Mouse (Mus musculus) cortical plate, adult 2 months (tissue): ENCODE measurements around the gene Fstl4.

Experiments
- CTCF ChIP-seq: fragments of 200-500 bp; IDR thresholded peaks from 2 replicates; pipeline ENCODE4 v1.5.1; 2011; ENCODE audit warnings: mild to moderate bottlenecking, control low read depth, low read length; ENCODE audit not compliant: insufficient read depth; ENCODE audit errors: extremely low read depth
- POLR2A ChIP-seq: fragments of 200-500 bp; IDR thresholded peaks from 2 replicates; pipeline ENCODE4 v1.6.1; 2011; ENCODE audit warnings: mild to moderate bottlenecking, low read length, control low read depth; ENCODE audit not compliant: insufficient read depth; ENCODE audit errors: extremely low read depth

DNA sequence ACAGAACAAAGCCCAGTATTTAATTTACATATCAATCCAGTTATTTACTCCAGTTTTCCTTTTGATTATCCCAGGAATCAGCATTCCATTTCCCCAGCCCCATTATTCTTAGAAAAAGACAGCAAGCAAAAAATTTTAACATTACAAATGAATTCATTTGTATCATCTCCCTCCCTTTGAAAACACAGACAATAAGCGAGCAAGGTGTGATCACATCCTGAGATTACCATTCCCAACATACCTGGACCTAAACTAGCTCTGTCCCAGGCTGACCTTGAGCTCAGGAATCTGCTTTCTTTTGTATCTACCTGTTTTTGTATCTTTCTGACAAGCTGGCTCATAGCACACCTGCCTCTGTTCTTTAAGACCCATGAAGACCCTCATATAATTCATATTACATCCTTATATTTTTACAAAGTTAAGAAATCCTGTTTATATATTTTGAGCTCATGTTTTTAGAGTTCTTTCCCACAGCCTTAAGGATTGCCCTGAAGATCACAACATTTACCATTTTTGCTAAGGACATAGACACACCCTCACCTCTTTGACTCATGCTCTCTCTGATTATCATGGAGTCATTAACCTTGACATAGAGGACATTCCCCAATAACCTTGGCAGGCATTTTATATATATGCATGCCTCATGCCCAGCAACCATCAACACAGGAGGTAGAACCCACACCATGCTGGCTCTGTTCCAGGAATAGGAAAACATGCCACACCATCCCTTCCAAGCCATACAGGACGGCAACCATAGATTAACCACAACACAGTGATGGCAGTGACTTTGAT is 438.2 kb downstream of the Fstl4 start:
- TF ChIP-seq POLR2A (no peak), CTCF (no peak)
